Mouse (Mus musculus) CH12.LX (cell line): Measurements from ENCODE around the gene Nek6. TPM values are rescaled to one million over a fixed set of nuclear protein-coding genes. Genes with fewer than 3 reads are reported as not detected.

ENCODE experiments used
- DNase-seq: peaks from one replicate; pipeline ENCODE4 v3.0.0-alpha.2; 2013; ENCODE audit errors: extremely low read depth
- H3K27ac ChIP-seq: 2 replicates; pipeline ENCODE4 v1.5.1; 2012; ENCODE audit warnings: low read depth, mild to moderate bottlenecking, control low read depth, moderate library complexity; ENCODE audit not compliant: insufficient read depth
- H3K27me3 ChIP-seq: replicated peaks from 2 replicates; pipeline ENCODE3; 2012; ENCODE audit warnings: inconsistent platforms
- H3K36me3 ChIP-seq, 2 experiments: replicated peaks in 1 of 2; 2 replicates each; pipeline versions ENCODE3 to v1.6.1; 2012; ENCODE audit warnings: inconsistent platforms in 1 of 2, low read length in 1 of 2, mild to moderate bottlenecking in 1 of 2, mixed read lengths in 1 of 2, moderate library complexity in 1 of 2; ENCODE audit not compliant: control insufficient read depth in 1 of 2, insufficient read depth in 1 of 2
- H3K4me1 ChIP-seq, 2 experiments: 2 replicates each; pipeline ENCODE4 v1.6.1; 2012; ENCODE audit warnings: inconsistent platforms in 1 of 2, moderate library complexity in 1 of 2; ENCODE audit not compliant: insufficient read depth in 2 of 2, control insufficient read depth in 1 of 2
- H3K4me2 ChIP-seq: 2 replicates; pipeline ENCODE4 v1.6.1; 2012; ENCODE audit warnings: low read depth, mild to moderate bottlenecking, control low read depth; ENCODE audit not compliant: poor library complexity, insufficient read depth, severe bottlenecking
- H3K4me3 ChIP-seq, 3 experiments: fragments of 150-350 bp in 1 of 3; sonication (generic) in 1 of 3; replicated peaks in 1 of 3; 2 replicates each; pipeline versions ENCODE3 to v1.5.1; 2011 to 2012; ENCODE audit warnings: low read depth in 2 of 3, low read length in 2 of 3, mild to moderate bottlenecking in 2 of 3, moderate library complexity in 2 of 3, control low read depth in 1 of 3, improper control_type of control experiment in 1 of 3, inconsistent platforms in 1 of 3, mixed read lengths in 1 of 3; ENCODE audit not compliant: poor library complexity in 1 of 3
- H3K79me2 ChIP-seq: replicated peaks from 2 replicates; pipeline ENCODE4 v1.6.1; 2012; ENCODE audit warnings: mild to moderate bottlenecking, moderate library complexity; ENCODE audit not compliant: control insufficient read depth, poor library complexity, insufficient read depth, severe bottlenecking; ENCODE audit errors: extremely low read depth
- H3K9ac ChIP-seq: 2 replicates; pipeline ENCODE4 v1.6.1; 2012; ENCODE audit warnings: low read depth, mild to moderate bottlenecking, control low read depth, moderate library complexity; ENCODE audit not compliant: insufficient read depth
- H3K9me3 ChIP-seq: replicated peaks from 2 replicates; pipeline ENCODE3; 2012; ENCODE audit warnings: low read length, inconsistent platforms, mixed read lengths
- CHD1 ChIP-seq: IDR thresholded peaks from 2 replicates; pipeline ENCODE4 v1.6.1; 2012; ENCODE audit warnings: low read depth, low read length, improper control_type of control experiment, inconsistent platforms
- CHD2 ChIP-seq: IDR thresholded peaks from 2 replicates; pipeline ENCODE4 v1.6.1; 2011; ENCODE audit warnings: low read length, improper control_type of control experiment
- CTCF ChIP-seq, 2 experiments: IDR thresholded peaks in 1 of 2; conservative IDR thresholded peaks in 1 of 2; 2 replicates each; pipeline ENCODE4 v1.5.1; 2011 to 2012; ENCODE audit warnings: low read depth in 2 of 2, low read length in 2 of 2, improper control_type of control experiment in 1 of 2, inconsistent platforms in 1 of 2, mild to moderate bottlenecking in 1 of 2, moderate library complexity in 1 of 2
- E2F4 ChIP-seq: IDR thresholded peaks from 2 replicates; pipeline ENCODE4 v1.6.1; 2011; ENCODE audit warnings: low read depth, low read length, improper control_type of control experiment; ENCODE audit not compliant: insufficient replicate concordance
- ELF1 ChIP-seq: IDR thresholded peaks from 2 replicates; pipeline ENCODE4 v1.6.1; 2014; ENCODE audit warnings: low read depth, mild to moderate bottlenecking, inconsistent platforms, low read length, improper control_type of control experiment
- EP300 ChIP-seq: IDR thresholded peaks from 2 replicates; pipeline ENCODE4 v1.6.1; 2011; ENCODE audit warnings: low read length, improper control_type of control experiment
- ETS1 ChIP-seq: conservative IDR thresholded peaks from 2 replicates; pipeline ENCODE4 v1.6.1; 2012; ENCODE audit warnings: low read depth, mild to moderate bottlenecking, inconsistent platforms, low read length, improper control_type of control experiment, moderate library complexity
- HCFC1 ChIP-seq: IDR thresholded peaks from 2 replicates; pipeline ENCODE4 v1.6.1; 2012; ENCODE audit warnings: low read depth, mild to moderate bottlenecking, inconsistent platforms, low read length, improper control_type of control experiment
- JUND ChIP-seq: conservative IDR thresholded peaks from 2 replicates; pipeline ENCODE4 v1.6.1; 2011; ENCODE audit warnings: low read depth, low read length, improper control_type of control experiment
- KAT2A ChIP-seq: IDR thresholded peaks from 2 replicates; pipeline ENCODE4 v1.6.1; 2012; ENCODE audit warnings: low read length, improper control_type of control experiment, inconsistent platforms; ENCODE audit not compliant: insufficient replicate concordance
- MAZ ChIP-seq: IDR thresholded peaks from 2 replicates; pipeline ENCODE4 v1.6.1; 2012; ENCODE audit warnings: low read depth, mild to moderate bottlenecking, inconsistent platforms, low read length, improper control_type of control experiment, moderate library complexity
- MEF2A ChIP-seq: IDR thresholded peaks from 2 replicates; pipeline ENCODE4 v1.6.1; 2014; ENCODE audit warnings: low read depth, mild to moderate bottlenecking, inconsistent platforms, low read length, improper control_type of control experiment, borderline replicate concordance
- MYC ChIP-seq: IDR thresholded peaks from 2 replicates; pipeline ENCODE4 v1.6.1; 2011; ENCODE audit warnings: low read depth, mild to moderate bottlenecking, improper control_type of control experiment, low read length
- NELFE ChIP-seq: IDR thresholded peaks from 2 replicates; pipeline ENCODE4 v1.6.1; 2011; ENCODE audit warnings: low read depth, low read length, improper control_type of control experiment
- NRF1 ChIP-seq: IDR thresholded peaks from 2 replicates; pipeline ENCODE4 v1.6.1; 2014; ENCODE audit warnings: low read depth, mild to moderate bottlenecking, inconsistent platforms, low read length, improper control_type of control experiment, moderate library complexity
- POLR2A ChIP-seq: IDR thresholded peaks from 2 replicates; pipeline ENCODE4 v1.6.1; 2011; ENCODE audit warnings: low read depth, mild to moderate bottlenecking, improper control_type of control experiment, low read length
- POLR2AphosphoS2 ChIP-seq: IDR thresholded peaks from 2 replicates; pipeline ENCODE4 v1.6.1; 2011; ENCODE audit warnings: low read depth, low read length, improper control_type of control experiment
- RAD21 ChIP-seq: IDR thresholded peaks from 2 replicates; pipeline ENCODE4 v1.6.1; 2011; ENCODE audit warnings: low read depth, mild to moderate bottlenecking, low read length, improper control_type of control experiment, moderate library complexity
- RCOR1 ChIP-seq: conservative IDR thresholded peaks from 2 replicates; pipeline ENCODE4 v1.6.1; 2012; ENCODE audit warnings: low read depth, mild to moderate bottlenecking, inconsistent platforms, low read length, improper control_type of control experiment
- SIN3A ChIP-seq: IDR thresholded peaks from 2 replicates; pipeline ENCODE4 v1.6.1; 2012; ENCODE audit warnings: low read length, improper control_type of control experiment, inconsistent platforms
- SMC3 ChIP-seq: IDR thresholded peaks from 2 replicates; pipeline ENCODE4 v1.6.1; 2011; ENCODE audit warnings: low read depth, low read length, improper control_type of control experiment
- TBP ChIP-seq: conservative IDR thresholded peaks from 2 replicates; pipeline ENCODE4 v1.6.1; 2011; ENCODE audit warnings: low read depth, low read length, improper control_type of control experiment
- TCF12 ChIP-seq: IDR thresholded peaks from 2 replicates; pipeline ENCODE4 v1.6.1; 2014; ENCODE audit warnings: low read depth, mild to moderate bottlenecking, inconsistent platforms, low read length, improper control_type of control experiment
- USF1 ChIP-seq: IDR thresholded peaks from 2 replicates; pipeline ENCODE4 v1.6.1; 2014; ENCODE audit warnings: low read depth, mild to moderate bottlenecking, inconsistent platforms, low read length, improper control_type of control experiment
- USF2 ChIP-seq: conservative IDR thresholded peaks from 2 replicates; pipeline ENCODE4 v1.6.1; 2011; ENCODE audit warnings: low read depth, low read length, improper control_type of control experiment
- ZC3H11A ChIP-seq: IDR thresholded peaks from 2 replicates; pipeline ENCODE4 v1.6.1; 2012; ENCODE audit warnings: low read depth, mild to moderate bottlenecking, inconsistent platforms, low read length, improper control_type of control experiment
- ZMIZ1 ChIP-seq: IDR thresholded peaks from 2 replicates; pipeline ENCODE4 v1.6.1; 2012; ENCODE audit warnings: low read depth, mild to moderate bottlenecking, inconsistent platforms, low read length, improper control_type of control experiment
- ZNF384 ChIP-seq: IDR thresholded peaks from 2 replicates; pipeline ENCODE4 v1.6.1; 2012; ENCODE audit warnings: low read depth, low read length, improper control_type of control experiment, inconsistent platforms
- dilution Hi-C: fragments of 300-500 bp; cut with MboI; formaldehyde crosslinking; loops from 2 replicates; pipeline ENCODE4 v1.14.3; 2020; ENCODE audit warnings: low sequenced_read_pairs; ENCODE audit not compliant: extremely low pct_unique_long_range_greater_than_20kb, extremely low pct_ligation_motif_present
- in situ Hi-C: fragments of 300-500 bp; cut with MboI; formaldehyde crosslinking; loops from 3 replicates; pipeline ENCODE4 v1.14.3; 2019; ENCODE audit warnings: low sequenced_read_pairs, low pct_ligation_motif_present, low pct_unique_long_range_greater_than_20kb, mixed read lengths
- polyA plus RNA-seq: library from polyadenylated mRNA; unstranded; fragments of >175 nt; gene quantifications from 2 replicates; pipeline ENCODE4 v1.2.1, GENCODE M21; 2012; ENCODE audit warnings: low read depth; ENCODE audit not compliant: insufficient read length
- total RNA-seq, 2 experiments: library from RNA; depleted of rRNA; stranded (reverse); fragments of 300-350 nt in 1 of 2; fragments of >200 nt in 1 of 2; gene quantifications; 2 replicates each; pipeline ENCODE4 v1.2.3; 2012 to 2014

Nek6 gene
- total and polyA plus RNA-seq, 3 experiments = 31.0 to 39.9 (median 36.7) TPM

DNA sequence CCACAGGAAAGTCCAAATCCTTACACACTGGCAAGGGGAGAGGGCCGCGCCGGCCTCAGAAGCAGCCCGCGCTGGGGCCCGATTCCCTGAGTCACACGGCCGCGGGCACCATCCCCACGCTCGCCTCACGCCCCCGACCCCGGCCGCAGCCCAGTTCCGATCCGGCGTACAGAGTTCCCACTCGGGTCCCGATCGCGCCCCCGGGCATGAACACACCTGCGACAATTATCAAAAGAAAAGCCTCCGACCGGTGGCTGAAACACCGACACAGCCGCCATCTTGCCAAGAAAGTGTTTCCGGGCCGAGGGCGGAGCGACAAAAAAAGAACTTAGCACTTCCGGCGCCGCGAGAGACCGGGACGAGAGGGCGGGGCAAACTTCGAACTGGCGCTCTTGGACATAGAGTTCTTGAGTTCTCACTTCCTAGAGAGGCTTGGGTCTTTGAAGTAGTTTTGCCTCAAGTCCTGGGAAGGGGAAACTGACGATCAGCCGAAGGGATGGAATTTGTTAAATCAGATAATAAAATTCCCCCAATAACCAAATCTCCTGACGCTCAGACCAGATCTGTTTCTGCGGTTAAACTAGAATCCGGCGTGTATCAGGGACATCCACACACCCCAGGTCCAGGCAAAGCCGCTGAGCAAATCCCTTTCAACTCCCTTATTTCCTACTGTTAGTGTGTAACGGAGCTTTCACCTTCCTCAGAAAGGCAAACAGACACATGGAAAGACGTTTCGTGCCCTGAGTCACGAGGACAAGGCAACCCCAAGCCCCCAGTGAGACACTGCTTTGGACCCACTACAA is 132.4 kb downstream of the Nek6 start, which contains the start of gene Psmb7:
Gene Psmb7 (minus strand): TSS at position 463 of the 803 bp plus-strand sequence.
- TF ChIP-seq E2F4 (peak; percentile 69; the same call in 1 of the 2 replicates), CHD1 (no peak), USF1 (no peak), JUND (no peak), CHD2 (peak; percentile 84), HCFC1 (peak; percentile 95), ZNF384 (peak; percentile 62), NELFE (peak; percentile 77), ZMIZ1 (peak; percentile 79; the same call in 1 of the 2 replicates), TCF12 (peak; percentile 85), NRF1 (peak; percentile 52), POLR2AphosphoS2 (no peak), KAT2A (peak; percentile 85; the same call in 1 of the 2 replicates), SIN3A (no peak), SMC3 (no peak), MEF2A (peak; percentile 57; the same call in 1 of the 2 replicates), TBP (peak; percentile 92), EP300 (0 out of 2 replicates have a peak, but pooled peaks have one; percentile 29), ELF1 (peak; percentile 77), RCOR1 (0 out of 2 replicates have a peak, but pooled peaks have one; percentile 23), RAD21 (no peak), MYC (0 out of 2 replicates have a peak, but pooled peaks have one; percentile 24), CTCF (conservative IDR thresholded peaks at IDR 0.05 in 1 of 2, IDR thresholded peaks at IDR 0.05 in 1 of 2; ENCODE audit: low read depth in 2 of 2, low read length in 2 of 2) (no peak), USF2 (no peak), MAZ (peak; percentile 60; the same call in 1 of the 2 replicates), ZC3H11A (no peak), ETS1 (0 out of 2 replicates have a peak, but pooled peaks have one; percentile 15), POLR2A (peak; percentile 87)
- peak within 1 kb of the TSS; percentile 97 for H3K9ac ChIP-seq
- no peak within 1 kb of the TSS; the same call in 1 of the 2 replicates for H3K27ac ChIP-seq
- peak within 1 kb of the TSS; percentile 85 to 99 (median 90) for H3K4me3 ChIP-seq
- H3K27me3 ChIP-seq = no peaks in the 10 kb centered on the region
- H3K79me2 ChIP-seq = peaks cover 21% of the 10 kb centered on the region
- dilution Hi-C loops (no loop called here), in situ Hi-C loops (no loop called here)
- DNase-seq = peak; percentile 93
- peaks cover 21 to 35% of the 10 kb centered on the region in 2 experiments for H3K36me3 ChIP-seq
- peak within 1 kb of the TSS; percentile 96 for H3K4me2 ChIP-seq
- H3K4me1 ChIP-seq = peaks cover 2 to 25% of the 10 kb centered on the region in 2 experiments; a peak in 3 of 4 replicates
- H3K9me3 ChIP-seq = peaks cover 9% of the 10 kb centered on the region

Other genes starting within 250 kb of the Nek6 start
- 4.1 and 4.3 TPM in 2 replicates for gene Dennd1a, start 224.3 kb upstream of the Nek6 start, total RNA-seq (2012; rRNA removed)
- gene Dennd1a, start 224.3 kb upstream of the Nek6 start, total RNA-seq (2014; rRNA removed) = 2.1 and 2.7 TPM in 2 replicates
- gene Dennd1a, start 224.3 kb upstream of the Nek6 start, polyA plus RNA-seq = 5.9 and 7.3 TPM in 2 replicates
- gene Lhx2, start 172.4 kb upstream of the Nek6 start, total RNA-seq (2012; rRNA removed) = 0.34 and 0.59 TPM in 2 replicates
- 0.18 and 0.24 TPM in 2 replicates for gene Lhx2, start 172.4 kb upstream of the Nek6 start, total RNA-seq (2014; rRNA removed)
- 0.45 and 0.47 TPM in 2 replicates for gene Lhx2, start 172.4 kb upstream of the Nek6 start, polyA plus RNA-seq
- 334 and 386 TPM in 2 replicates for gene Psmb7, start 132.4 kb downstream of the Nek6 start, total RNA-seq (2012; rRNA removed)
- gene Psmb7, start 132.4 kb downstream of the Nek6 start, total RNA-seq (2014; rRNA removed) = 415 and 457 TPM in 2 replicates
- 375 and 389 TPM in 2 replicates for gene Psmb7, start 132.4 kb downstream of the Nek6 start, polyA plus RNA-seq
- 0.04 TPM in 1 of 2 replicates, not detected in the other for gene Nr5a1, start 202.9 kb downstream of the Nek6 start, total RNA-seq (2012; rRNA removed)
- gene Nr5a1, start 202.9 kb downstream of the Nek6 start, total RNA-seq (2014; rRNA removed) = not detected in 2 replicates
- gene Nr5a1, start 202.9 kb downstream of the Nek6 start, polyA plus RNA-seq = not detected in 2 replicates